Mouse (Mus musculus): ENCODE measurements around the gene Bfsp2.

Gene Bfsp2

GRCm38 (mm10) chr9:103480044-103480576 is at the start of gene Bfsp2:
Gene Bfsp2, minus strand, starts transcription at chr9:103480420.
- DNase-seq (ENCODE audit: low spot score in 2 of 2): no peak

GRCm38 (mm10) chr9:103525041-103525537 is 44.9 kb upstream of the Bfsp2 start:
- no peak for DNase-seq (ENCODE audit: low spot score in 2 of 2)

- DNase-seq (ENCODE audit: low spot score in 2 of 2): no peak
These were observed 44.4 kb upstream of the Bfsp2 start for GRCm38 (mm10) chr9:103524600-103524999.

- DNase-seq (ENCODE audit: low spot score in 2 of 2): no peak
These were observed 43.7 kb upstream of the Bfsp2 start for GRCm38 (mm10) chr9:103523742-103524403.

- DNase-seq (ENCODE audit: low spot score in 2 of 2): no peak
These were observed 42.8 kb upstream of the Bfsp2 start for GRCm38 (mm10) chr9:103523008-103523407.

GRCm38 (mm10) chr9:103513884-103514283 is 33.7 kb upstream of the Bfsp2 start:
- no peak for DNase-seq (ENCODE audit: low spot score in 2 of 2)

- no peak for DNase-seq (ENCODE audit: low spot score in 2 of 2)
These were observed 32.0 kb upstream of the Bfsp2 start for GRCm38 (mm10) chr9:103512257-103512656.

GRCm38 (mm10) chr9:103506968-103507584 is 26.9 kb upstream of the Bfsp2 start:
- DNase-seq (ENCODE audit: low spot score in 2 of 2): no peak

- no peak for DNase-seq (ENCODE audit: low spot score in 2 of 2)
These were observed 24.8 kb upstream of the Bfsp2 start for GRCm38 (mm10) chr9:103505067-103505466.

- DNase-seq (ENCODE audit: low spot score in 2 of 2): no peak
These were observed 24.4 kb upstream of the Bfsp2 start for GRCm38 (mm10) chr9:103504646-103505045.

- DNase-seq (ENCODE audit: low spot score in 2 of 2): no peak
These were observed 23.5 kb upstream of the Bfsp2 start for GRCm38 (mm10) chr9:103503586-103504298.

GRCm38 (mm10) chr9:103502655-103503054 is 22.4 kb upstream of the Bfsp2 start:
- DNase-seq (ENCODE audit: low spot score in 2 of 2): no peak

- no peak for DNase-seq (ENCODE audit: low spot score in 2 of 2)
These were observed 21.7 kb upstream of the Bfsp2 start for GRCm38 (mm10) chr9:103501861-103502364.

- no peak for DNase-seq (ENCODE audit: low spot score in 2 of 2)
These were observed 19.1 kb upstream of the Bfsp2 start for GRCm38 (mm10) chr9:103499366-103499765.

GRCm38 (mm10) chr9:103498699-103499098 is 18.5 kb upstream of the Bfsp2 start:
- DNase-seq (ENCODE audit: low spot score in 2 of 2): no peak

GRCm38 (mm10) chr9:103495391-103495790 is 15.2 kb upstream of the Bfsp2 start:
- no peak for DNase-seq (ENCODE audit: low spot score in 2 of 2)

- DNase-seq (ENCODE audit: low spot score in 2 of 2): peak; percentile 60 to 80
These were observed 14.3 kb upstream of the Bfsp2 start for GRCm38 (mm10) chr9:103494346-103495020.

GRCm38 (mm10) chr9:103491985-103492384 is 11.8 kb upstream of the Bfsp2 start:
- no peak for DNase-seq (ENCODE audit: low spot score in 2 of 2)

- DNase-seq (ENCODE audit: low spot score in 2 of 2): peak; percentile 57 to 66
These were observed 10.2 kb upstream of the Bfsp2 start for GRCm38 (mm10) chr9:103490439-103490838.

GRCm38 (mm10) chr9:103489883-103490282 is 9.7 kb upstream of the Bfsp2 start:
- DNase-seq (ENCODE audit: low spot score in 2 of 2): no peak

- no peak for DNase-seq (ENCODE audit: low spot score in 2 of 2)
These were observed 8.9 kb upstream of the Bfsp2 start for GRCm38 (mm10) chr9:103489096-103489495.

GRCm38 (mm10) chr9:103486262-103486661 is 6.0 kb upstream of the Bfsp2 start:
- DNase-seq (ENCODE audit: low spot score in 2 of 2): no peak

Data from urinary bladder, postnatal 36 days (tissue).